Mouse (Mus musculus): Measurements from ENCODE around the gene Alad. TPM values are rescaled to one million over a fixed set of nuclear protein-coding genes. Genes with fewer than 3 reads are reported as not detected.
A peak's percentile ranks its signal among the peaks of the same experiment; 100 is the strongest.
"Not testable (repeated sequence)": the region's sequence is repeated elsewhere in the genome, so short reads cannot be mapped to it uniquely, and the experiment has no call there.

Gene Alad
- polyA plus RNA-seq, 1 experiment from 2014 or later: 117 TPM

DNA sequence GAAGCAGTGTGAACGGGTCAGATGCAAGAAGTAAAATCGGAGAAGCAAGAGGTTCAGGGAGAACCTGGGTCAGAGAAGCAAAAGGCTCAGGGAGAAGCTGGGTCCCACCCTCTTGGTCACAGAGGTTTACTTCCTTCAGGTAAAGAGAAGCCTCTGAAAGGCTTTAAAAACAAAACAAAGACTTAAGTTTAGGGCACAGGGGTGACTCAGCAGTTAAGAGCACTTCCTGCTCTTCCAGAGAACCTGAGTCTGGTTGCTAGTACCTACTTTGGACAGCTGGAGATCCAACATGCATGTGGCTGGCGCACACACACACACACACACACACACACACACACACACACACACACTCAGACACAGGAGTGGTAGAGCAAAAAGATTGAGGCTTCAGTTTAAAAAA is 34.8 kb downstream of the Alad start:
- H3K4me3 ChIP-seq: no peak overlapping the region
- no peak overlapping the region for H3K27ac ChIP-seq
- no peaks in the 10 kb centered on the region for H3K4me1 ChIP-seq
- ATAC-seq (ENCODE audit: borderline replicate concordance, extremely low read depth, low FRiP score, low TSS enrichment): no peak
- no peaks in the 10 kb centered on the region for H3K9me3 ChIP-seq
- WGBS: 67% methylated on average over 3 of the region's 3 CpGs
- no peak overlapping the region for H3K4me2 ChIP-seq
- H3K36me3 ChIP-seq: no peaks in the 10 kb centered on the region
- no peak overlapping the region for H3K9ac ChIP-seq
- H3K27me3 ChIP-seq: no peaks in the 10 kb centered on the region

DNA sequence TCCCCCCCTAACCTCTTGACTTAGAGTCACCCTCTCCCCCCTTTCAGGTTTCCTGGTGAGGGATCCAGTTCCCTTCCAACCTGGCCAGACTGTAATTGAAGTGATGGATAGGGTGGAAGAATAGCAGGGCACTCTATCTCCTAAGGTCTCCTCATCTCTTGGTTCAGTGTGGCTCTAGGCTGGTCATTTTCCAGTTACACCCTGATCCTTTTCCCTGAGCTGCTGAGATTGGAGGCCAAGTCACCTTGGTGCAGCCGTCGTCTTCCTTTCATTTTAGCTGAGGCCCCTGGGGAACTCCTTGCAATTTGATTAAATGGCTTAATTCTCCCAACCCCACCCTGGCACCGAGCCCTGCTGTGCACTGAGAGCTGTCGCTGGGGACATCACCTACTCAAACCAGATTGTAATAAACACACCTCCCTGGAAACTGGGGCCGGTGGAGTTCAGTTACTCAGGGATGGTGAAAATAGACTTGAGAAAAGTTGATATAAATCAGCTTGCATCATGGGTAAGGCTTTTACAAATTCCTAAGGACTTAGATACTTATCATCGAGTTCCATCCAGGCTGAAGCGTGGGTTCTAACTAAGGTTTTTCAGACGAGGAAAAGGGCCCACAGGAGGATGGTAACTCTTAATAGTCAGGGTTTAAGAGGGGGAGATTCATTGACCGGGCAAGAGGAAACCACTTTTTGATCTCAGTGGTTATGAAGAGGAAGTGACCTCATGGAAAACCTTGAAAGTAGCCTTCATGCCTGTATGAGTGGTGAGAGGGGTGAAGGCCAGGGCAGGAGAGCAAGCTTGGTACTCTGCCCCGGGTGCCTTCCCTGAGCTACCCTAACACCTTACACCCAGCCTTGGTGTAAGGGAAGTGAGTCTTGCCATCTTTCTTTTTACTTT is 38.8 kb downstream of the Alad start:
- 0 out of 2 replicates have a peak overlapping the region, but pooled peaks have one; percentile 47 for H3K9ac ChIP-seq
- 27% methylated on average over 10 of the region's 10 CpGs for WGBS
- H3K27me3 ChIP-seq: no peaks in the 10 kb centered on the region
- H3K9me3 ChIP-seq: no peaks in the 10 kb centered on the region
- H3K4me1 ChIP-seq: peaks cover 14% of the 10 kb centered on the region
- peak overlapping the region; percentile 84 for H3K4me2 ChIP-seq
- H3K27ac ChIP-seq: peak overlapping the region; percentile 23; the same call in 1 of the 2 replicates
- H3K4me3 ChIP-seq: peak overlapping the region; percentile 54
- no peak for ATAC-seq (ENCODE audit: borderline replicate concordance, extremely low read depth, low FRiP score, low TSS enrichment)
- no peaks in the 10 kb centered on the region for H3K36me3 ChIP-seq

DNA sequence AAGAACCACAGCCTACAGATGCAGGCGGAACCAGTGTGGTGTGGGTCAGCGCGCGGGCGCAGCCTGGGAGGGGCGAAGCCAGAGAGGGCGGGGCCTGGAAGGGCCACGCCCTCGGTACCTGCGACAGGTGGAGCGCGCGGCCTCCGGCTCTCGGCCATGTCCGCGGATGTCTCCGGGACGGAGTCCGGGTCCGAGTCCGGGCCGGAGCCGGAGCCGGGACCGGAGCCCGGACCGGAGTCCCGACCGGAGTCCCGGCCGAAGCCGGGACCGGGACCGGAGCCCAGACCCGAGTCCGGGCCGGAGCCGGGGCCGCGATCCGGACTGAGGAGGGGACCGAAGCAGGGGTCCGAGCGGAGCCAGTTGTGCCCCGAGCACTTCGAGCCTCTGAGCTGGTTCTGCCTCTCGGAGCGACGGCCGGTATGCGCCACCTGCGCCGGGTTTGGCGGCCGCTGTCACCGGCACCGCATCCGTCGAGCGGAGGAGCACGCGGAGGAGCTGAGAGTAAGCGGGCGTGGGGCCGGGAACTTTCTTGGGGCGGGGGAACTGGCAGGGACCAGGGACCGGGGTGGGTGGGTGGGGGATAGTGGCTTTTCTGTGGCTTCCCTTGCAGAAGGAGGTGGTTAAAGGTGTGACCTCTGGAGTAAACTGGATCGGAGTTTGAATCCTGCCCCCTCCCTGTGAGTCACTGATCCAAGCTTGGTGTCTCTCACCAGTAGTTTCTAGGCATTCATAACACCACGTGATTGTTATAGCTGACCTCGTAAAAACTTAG is 39.6 kb downstream of the Alad start, which contains the start of gene Bspry:
Gene Bspry, plus strand, starts transcription at position 117 of the 772 bp plus-strand sequence.
- Histone ChIP-seq H3K27ac (peak within 1 kb of the TSS; percentile 77), H3K4me3 (peak within 1 kb of the TSS; percentile 54), H3K4me1 (peaks cover 14% of the 10 kb centered on the region), H3K27me3 (no peaks in the 10 kb centered on the region), H3K36me3 (no peaks in the 10 kb centered on the region), H3K9ac (peak within 1 kb of the TSS; percentile 47), H3K9me3 (no peaks in the 10 kb centered on the region), H3K4me2 (peak within 1 kb of the TSS; percentile 84)
- under 1% methylated on average over 71 of the region's 71 CpGs for WGBS
- ATAC-seq (ENCODE audit: borderline replicate concordance, extremely low read depth, low FRiP score, low TSS enrichment): peak; percentile 74

DNA sequence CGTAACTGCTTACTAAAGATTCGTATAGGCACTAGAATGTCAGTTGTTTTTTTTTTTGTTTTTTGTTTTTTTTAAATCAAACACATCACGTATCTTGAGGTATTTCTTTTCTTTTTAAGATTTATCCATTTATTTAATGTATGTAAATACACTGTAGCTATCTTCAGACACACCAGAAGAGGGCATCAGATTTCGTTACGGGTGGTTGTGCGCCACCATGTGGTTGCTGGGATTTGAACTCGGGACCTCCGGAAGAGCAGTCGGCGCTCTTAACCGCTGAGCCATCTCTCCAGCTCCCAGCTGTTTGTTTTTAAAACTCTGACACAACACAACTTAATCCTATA is 40.2 kb downstream of the Alad start:
- peak overlapping the region; percentile 84 for H3K4me2 ChIP-seq
- peak overlapping the region; percentile 54 for H3K4me3 ChIP-seq
- not testable (repeated sequence) for H3K9me3 ChIP-seq; H3K27me3 ChIP-seq; ATAC-seq (ENCODE audit: borderline replicate concordance, extremely low read depth, low FRiP score, low TSS enrichment); H3K36me3 ChIP-seq
- H3K4me1 ChIP-seq: peaks cover 14% of the 10 kb centered on the region
- H3K9ac ChIP-seq: peak overlapping the region; percentile 47; the same call in 1 of the 2 replicates
- H3K27ac ChIP-seq: 0 out of 2 replicates have a peak overlapping the region, but pooled peaks have one; percentile 41
- WGBS: 12% methylated on average over 11 of the region's 11 CpGs

DNA sequence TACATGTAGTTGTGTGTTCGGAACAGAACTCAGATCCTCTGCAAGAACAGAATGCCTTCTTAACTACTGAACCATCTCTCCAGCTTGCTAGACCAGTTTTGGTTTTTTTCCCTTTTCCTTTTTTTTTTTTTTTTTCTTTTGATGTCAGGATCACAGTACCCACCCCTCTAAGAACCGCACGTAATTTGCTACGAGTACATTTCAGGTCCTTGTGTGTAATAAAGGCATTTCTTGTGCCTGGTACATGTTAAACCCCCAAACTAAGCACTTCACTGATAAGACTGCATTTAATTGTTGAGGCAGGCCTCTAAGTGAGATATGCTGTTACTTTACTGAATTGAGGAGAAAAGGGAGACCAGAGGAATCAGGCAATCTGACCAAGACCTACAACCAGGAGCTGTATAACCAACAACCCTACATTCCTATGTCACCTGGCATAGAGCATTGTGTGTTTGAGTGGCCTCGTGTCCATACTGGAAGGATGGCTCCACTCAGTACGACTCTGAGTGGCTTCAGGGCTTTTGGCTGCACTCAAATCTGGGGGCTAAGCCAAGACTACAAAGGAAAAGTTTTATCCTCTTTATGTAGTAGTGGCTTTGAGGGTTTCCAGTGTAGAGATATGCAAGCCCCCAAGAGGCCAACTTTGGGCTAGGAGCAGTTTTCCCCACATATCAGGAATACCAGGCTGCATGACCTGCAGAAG is 42.0 kb downstream of the Alad start:
- Histone ChIP-seq H3K36me3 (no peaks in the 10 kb centered on the region), H3K9ac (no peak overlapping the region), H3K9me3 (no peaks in the 10 kb centered on the region), H3K4me3 (no peak overlapping the region), H3K4me1 (peaks cover 14% of the 10 kb centered on the region), H3K27me3 (no peaks in the 10 kb centered on the region), H3K4me2 (no peak overlapping the region; the same call in 1 of the 2 replicates), H3K27ac (peak overlapping the region; percentile 77)
- 65% methylated on average over 6 of the region's 6 CpGs for WGBS
- peak; percentile 64 for ATAC-seq (ENCODE audit: borderline replicate concordance, extremely low read depth, low FRiP score, low TSS enrichment)

DNA sequence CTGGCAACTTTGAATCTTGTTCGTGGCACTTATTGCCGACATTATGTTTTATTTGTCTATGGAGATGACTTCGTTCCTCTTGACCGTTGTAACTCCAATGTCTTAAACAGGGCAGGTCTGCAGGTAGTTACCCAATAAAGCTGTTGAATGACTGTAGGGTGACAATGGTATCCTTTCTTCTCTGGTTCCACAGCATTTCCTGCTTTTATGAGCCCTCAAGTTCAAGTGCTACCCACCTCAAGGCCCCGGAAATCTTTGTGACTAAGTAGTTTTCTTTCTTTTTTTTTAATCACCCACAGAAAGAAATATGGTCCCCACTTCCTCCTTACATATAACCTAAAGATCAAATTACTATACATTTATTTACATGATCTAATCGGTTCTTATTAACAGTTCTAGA is 43.9 kb downstream of the Alad start:
- H3K27ac ChIP-seq: peak overlapping the region; percentile 76
- no peak for ATAC-seq (ENCODE audit: borderline replicate concordance, extremely low read depth, low FRiP score, low TSS enrichment)

DNA sequence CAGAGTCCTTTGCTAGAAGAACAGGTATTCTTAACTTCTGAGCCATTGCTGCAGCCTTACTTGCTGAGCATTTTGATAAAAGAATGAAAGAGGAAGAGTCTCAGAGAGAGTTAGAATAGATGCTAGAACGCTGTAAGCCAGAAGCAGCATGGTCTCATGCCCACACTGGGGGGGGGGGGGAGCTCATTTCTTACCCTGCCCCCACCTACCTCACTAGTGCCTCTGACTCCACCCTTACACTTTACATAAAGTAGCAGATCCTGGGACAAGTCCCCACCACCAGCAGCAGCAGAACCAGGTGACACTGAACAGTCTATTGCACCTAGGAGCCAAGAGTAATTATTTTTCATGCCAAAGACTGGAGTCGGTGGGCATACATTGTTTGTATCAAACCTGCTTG is 44.6 kb downstream of the Alad start:
- peaks cover 17% of the 10 kb centered on the region for H3K4me1 ChIP-seq
- no peak overlapping the region for H3K4me3 ChIP-seq
- peak overlapping the region; percentile 76 for H3K27ac ChIP-seq
- ATAC-seq (ENCODE audit: borderline replicate concordance, extremely low read depth, low FRiP score, low TSS enrichment): no peak
- H3K9ac ChIP-seq: no peak overlapping the region
- no peaks in the 10 kb centered on the region for H3K27me3 ChIP-seq
- 60% methylated on average over 2 of the region's 2 CpGs for WGBS
- no peaks in the 10 kb centered on the region for H3K9me3 ChIP-seq
- H3K36me3 ChIP-seq: no peaks in the 10 kb centered on the region
- no peak overlapping the region for H3K4me2 ChIP-seq

More for the DNA sequence above, 43.9 kb downstream of the Alad start:
- H3K36me3 ChIP-seq: no peaks in the 10 kb centered on the region
- 52% methylated on average over 6 of the region's 6 CpGs for WGBS
- H3K27me3 ChIP-seq: no peaks in the 10 kb centered on the region
- H3K4me3 ChIP-seq: no peak overlapping the region
- no peak overlapping the region for H3K9ac ChIP-seq
- H3K9me3 ChIP-seq: no peaks in the 10 kb centered on the region
- H3K4me1 ChIP-seq: peaks cover 14% of the 10 kb centered on the region
- no peak overlapping the region; the same call in 1 of the 2 replicates for H3K4me2 ChIP-seq

DNA sequence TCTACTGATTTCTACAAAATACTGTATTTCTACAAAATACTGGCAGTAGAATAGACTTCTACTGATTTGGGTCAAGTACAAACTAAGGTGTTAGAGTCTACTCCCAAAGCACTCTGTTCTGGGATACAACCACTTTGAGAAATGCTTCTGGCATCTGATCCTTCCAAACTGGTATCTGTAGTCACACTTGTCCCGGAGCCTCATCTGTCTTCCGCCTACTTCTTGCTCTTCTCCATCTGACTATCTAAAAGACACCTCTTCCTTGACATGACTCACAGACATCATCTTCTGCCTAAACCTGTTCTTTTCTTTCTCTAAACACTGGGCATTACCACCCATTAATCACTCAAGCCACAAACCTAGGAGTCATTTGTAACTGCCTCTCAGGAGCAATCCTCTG is 47.6 kb downstream of the Alad start:
- Histone ChIP-seq H3K4me1 (peaks cover 8% of the 10 kb centered on the region; the same call in 1 of the 2 replicates), H3K36me3 (no peaks in the 10 kb centered on the region), H3K4me3 (no peak overlapping the region), H3K9ac (no peak overlapping the region), H3K27me3 (no peaks in the 10 kb centered on the region), H3K27ac (no peak overlapping the region), H3K9me3 (no peaks in the 10 kb centered on the region), H3K4me2 (no peak overlapping the region)
- WGBS: 83% methylated on average over 2 of the region's 2 CpGs
- no peak for ATAC-seq (ENCODE audit: borderline replicate concordance, extremely low read depth, low FRiP score, low TSS enrichment)

DNA sequence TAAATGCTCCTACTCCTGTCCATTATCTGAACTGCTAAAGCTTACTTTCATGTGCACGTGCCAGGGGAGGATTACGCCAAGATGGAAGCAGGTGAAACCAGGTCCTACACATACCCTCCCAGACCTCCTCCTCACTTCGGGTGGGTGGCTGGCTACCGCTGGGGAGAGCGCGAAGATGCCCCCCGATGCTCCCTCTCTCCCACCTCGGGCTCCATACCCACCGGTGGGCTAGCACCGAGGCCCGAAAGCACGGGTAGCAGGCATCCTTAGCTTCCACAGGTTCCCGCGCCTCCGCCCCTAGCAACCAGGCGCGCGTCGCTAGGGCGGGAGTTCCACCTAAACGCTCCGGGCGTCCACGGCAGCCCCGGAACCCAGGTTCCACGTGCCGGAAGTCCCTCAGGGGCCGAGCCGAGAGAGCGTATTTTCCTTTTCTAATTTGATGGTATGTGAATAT is 49.1 kb downstream of the Alad start, which contains the start of gene Wdr31:
Gene Wdr31, minus strand, starts transcription at position 299 of the 454 bp plus-strand sequence.
- WGBS: under 1% methylated on average over 30 of the region's 30 CpGs

DNA sequence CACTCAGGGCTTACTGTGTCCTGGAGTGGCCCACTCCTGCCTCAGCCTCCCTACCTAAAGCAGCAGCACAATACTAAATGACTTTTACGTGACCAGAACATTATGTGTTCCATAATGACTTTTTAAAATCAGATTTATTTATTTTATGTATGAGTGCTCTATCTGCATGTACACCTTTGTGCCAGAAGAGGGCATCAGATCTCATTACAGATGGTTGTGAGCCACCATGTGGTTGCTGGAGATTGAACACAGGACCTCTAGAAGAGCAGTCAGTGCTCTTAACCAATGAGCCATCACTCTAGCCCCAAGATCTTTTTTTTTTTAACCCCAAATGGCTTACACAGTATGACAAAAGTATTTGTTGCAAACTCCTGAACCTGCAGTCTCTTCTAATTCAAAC is 51.6 kb downstream of the Alad start:
- Histone ChIP-seq H3K9ac (no peak overlapping the region), H3K36me3 (no peaks in the 10 kb centered on the region; the same call in 1 of the 2 replicates), H3K9me3 (no peaks in the 10 kb centered on the region), H3K4me3 (no peak overlapping the region), H3K4me2 (no peak overlapping the region), H3K27me3 (no peaks in the 10 kb centered on the region), H3K27ac (no peak overlapping the region), H3K4me1 (peaks cover 5% of the 10 kb centered on the region; the same call in 1 of the 2 replicates)
- 88% methylated on average over 1 of the region's 1 CpGs for WGBS
- no peak for ATAC-seq (ENCODE audit: borderline replicate concordance, extremely low read depth, low FRiP score, low TSS enrichment)

More for the DNA sequence above, 49.1 kb downstream of the Alad start, which contains the start of gene Wdr31:
- Histone ChIP-seq H3K36me3 (no peaks in the 10 kb centered on the region), H3K9me3 (no peaks in the 10 kb centered on the region), H3K4me2 (peak within 1 kb of the TSS; percentile 90), H3K9ac (peak within 1 kb of the TSS; percentile 70), H3K27ac (0 out of 2 replicates have a peak within 1 kb of the TSS, but pooled peaks have one; percentile 6), H3K27me3 (no peaks in the 10 kb centered on the region), H3K4me3 (peak within 1 kb of the TSS; percentile 79), H3K4me1 (peaks cover 5% of the 10 kb centered on the region; the same call in 1 of the 2 replicates)
- ATAC-seq (ENCODE audit: borderline replicate concordance, extremely low read depth, low FRiP score, low TSS enrichment): peak; percentile 89

DNA sequence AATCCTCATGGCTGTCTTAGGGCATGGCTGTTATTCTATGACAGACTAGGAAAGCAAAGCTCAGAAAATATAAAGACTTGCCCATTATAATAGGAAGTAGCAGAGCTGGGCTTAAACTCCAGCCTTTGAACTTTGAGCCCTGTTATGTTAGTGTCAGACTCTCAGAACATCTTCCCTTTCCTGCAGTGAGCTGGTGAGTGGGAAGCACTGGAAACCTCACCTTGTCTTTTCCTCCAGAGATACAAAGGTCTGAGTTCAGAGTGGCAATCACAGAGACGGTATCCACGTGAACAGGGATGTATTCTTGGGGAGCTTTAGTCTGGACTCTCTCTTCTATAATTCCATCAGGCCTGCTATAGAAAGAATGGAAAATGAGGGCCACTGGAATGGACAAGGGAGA is 56.6 kb downstream of the Alad start:
- WGBS: 79% methylated on average over 2 of the region's 2 CpGs
- Histone ChIP-seq H3K4me1 (0 out of 2 replicates have a peak, but pooled peaks cover 3% of the 10 kb centered on the region), H3K4me2 (no peak overlapping the region), H3K27me3 (no peaks in the 10 kb centered on the region), H3K36me3 (no peaks in the 10 kb centered on the region; the same call in 1 of the 2 replicates), H3K9ac (no peak overlapping the region), H3K9me3 (no peaks in the 10 kb centered on the region), H3K4me3 (no peak overlapping the region), H3K27ac (no peak overlapping the region)
- ATAC-seq (ENCODE audit: borderline replicate concordance, extremely low read depth, low FRiP score, low TSS enrichment): no peak
